Mouse (Mus musculus) kidney, embryonic 16.5 days (tissue): ENCODE data around the gene Tob2. TPM values are rescaled to one million over a fixed set of nuclear protein-coding genes. Genes with fewer than 3 reads are reported as not detected.

ENCODE experiments used
- ATAC-seq: fragments of 200-750 bp; cut with Nextera tagmentation; 2 replicates; pipeline ENCODE4 v1.8.0; 2017; ENCODE audit warnings: moderate TSS enrichment; ENCODE audit not compliant: low FRiP score, low TSS enrichment
- H3K27ac ChIP-seq: fragments of 300-500 bp; sonication (generic); 2 replicates; pipeline ENCODE4 v1.5.1; 2014; ENCODE audit warnings: low read length
- H3K27me3 ChIP-seq: fragments of 300-500 bp; sonication (generic); 2 replicates; pipeline ENCODE4 v1.6.1; 2014; ENCODE audit warnings: low read length, control low read depth, mixed read lengths; ENCODE audit not compliant: insufficient read depth
- H3K36me3 ChIP-seq: fragments of 300-500 bp; sonication (generic); 2 replicates; pipeline ENCODE4 v1.6.1; 2014; ENCODE audit warnings: low read length, control low read depth, mixed read lengths; ENCODE audit not compliant: insufficient read depth
- H3K4me1 ChIP-seq: fragments of 300-500 bp; sonication (generic); 2 replicates; pipeline ENCODE4 v1.6.1; 2014; ENCODE audit warnings: low read length, control low read depth, mixed read lengths; ENCODE audit not compliant: insufficient read depth
- H3K4me2 ChIP-seq: fragments of 300-500 bp; sonication (generic); replicated peaks from 2 replicates; pipeline ENCODE4 v1.6.1; 2014; ENCODE audit warnings: low read depth, low read length
- H3K4me3 ChIP-seq: fragments of 300-500 bp; sonication (generic); 2 replicates; pipeline ENCODE4 v1.5.1; 2014; ENCODE audit warnings: mild to moderate bottlenecking, low read length
- H3K9ac ChIP-seq: fragments of 300-500 bp; sonication (generic); replicated peaks from 2 replicates; pipeline ENCODE4 v1.6.1; 2014; ENCODE audit warnings: low read length
- H3K9me3 ChIP-seq: fragments of 300-500 bp; sonication (generic); 2 replicates; pipeline ENCODE4 v1.6.1; 2016; ENCODE audit warnings: low read length, control low read depth
- WGBS: fragments of 180-500 bp; shearing (Covaris S2); extraction: QIAGEN DNeasy Blood & Tissue Kit; methylation state at CpG from one replicate; pipeline ENCODE4 v1.1.7; 2014; 5-methylcytosine and 5-hydroxymethylcytosine counted together
- polyA plus RNA-seq: library from polyadenylated mRNA; unstranded; fragments of >200 nt; fragmentation: Nextera tagmentation; extraction: Ambion mirVana; gene quantifications from 2 replicates; pipeline ENCODE4 v1.2.1, GENCODE M21; 2015

Tob2 gene
- polyA plus RNA-seq, 1 experiment from 2014 or later = 29.6 TPM

DNA sequence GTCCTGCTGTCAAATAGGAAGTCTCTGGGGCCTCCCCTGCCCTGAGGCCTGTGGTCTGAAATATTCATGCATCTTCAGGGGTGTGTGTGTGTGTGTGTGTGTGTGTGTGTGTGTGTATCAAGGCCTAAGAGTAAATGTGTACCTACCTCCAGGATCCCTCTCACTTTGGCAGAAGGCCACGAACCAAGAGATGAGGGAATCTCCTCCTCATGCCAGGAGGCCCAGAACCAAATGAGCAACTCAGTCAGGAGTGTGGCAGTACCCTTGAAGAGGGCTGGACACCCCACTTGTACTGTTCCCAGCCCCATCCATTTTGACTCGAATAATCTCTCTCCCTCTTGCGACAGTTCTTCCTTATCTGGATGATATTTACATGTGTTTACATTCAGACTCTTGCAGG, 26.4 kb downstream of the Tob2 start:
- ATAC-seq = no peak
- H3K27ac ChIP-seq = no peak overlapping the region
- no peak overlapping the region for H3K4me2 ChIP-seq
- H3K9ac ChIP-seq = no peak overlapping the region
- H3K4me1 ChIP-seq = peaks cover 9% of the 10 kb centered on the region
- no peaks in the 10 kb centered on the region for H3K27me3 ChIP-seq
- H3K9me3 ChIP-seq = no peaks in the 10 kb centered on the region
- no peaks in the 10 kb centered on the region for H3K36me3 ChIP-seq
- no peak overlapping the region for H3K4me3 ChIP-seq
- WGBS = 85% methylated on average over 3 of the region's 3 CpGs

DNA sequence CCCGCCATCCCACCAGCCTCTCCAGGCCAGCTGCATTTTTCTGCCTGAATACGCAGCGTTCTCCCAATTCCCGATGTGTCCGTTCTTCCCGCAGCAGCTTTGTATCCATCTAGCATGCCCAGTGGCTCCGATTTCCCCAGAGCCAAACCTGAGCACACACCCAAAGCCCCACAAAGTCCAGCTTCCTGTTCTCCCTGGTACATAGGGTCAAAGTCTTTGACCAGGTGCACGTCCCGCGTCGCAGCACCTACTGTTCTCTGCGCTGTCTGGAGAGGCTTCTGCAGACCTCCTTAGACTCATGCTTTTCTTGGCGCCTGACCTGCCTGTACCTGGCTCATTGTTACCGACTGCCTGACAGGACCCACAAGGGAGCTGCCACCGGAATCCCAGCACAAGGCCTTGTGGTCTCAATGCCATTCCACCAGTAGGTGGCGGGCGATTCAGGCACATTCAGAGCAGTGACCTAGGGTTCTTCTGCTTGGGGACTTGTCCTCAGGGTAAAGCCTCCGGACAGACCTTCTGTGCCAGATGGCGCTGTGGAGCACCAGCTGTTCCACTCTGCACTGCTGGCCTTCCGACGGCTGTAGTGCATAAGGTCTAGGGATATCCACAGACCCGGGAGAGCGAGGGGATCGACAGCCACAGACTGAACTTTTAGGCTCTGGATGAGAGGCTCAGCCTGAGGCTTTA, 27.3 kb downstream of the Tob2 start:
- Histone ChIP-seq H3K27me3 (no peaks in the 10 kb centered on the region), H3K4me1 (peaks cover 9% of the 10 kb centered on the region), H3K9ac (0 out of 2 replicates have a peak overlapping the region, but pooled peaks have one; percentile 10), H3K4me3 (no peak overlapping the region), H3K36me3 (no peaks in the 10 kb centered on the region), H3K9me3 (no peaks in the 10 kb centered on the region), H3K27ac (no peak overlapping the region; the same call in 1 of the 2 replicates), H3K4me2 (peak overlapping the region; percentile 20)
- ATAC-seq = peak; percentile 92
- WGBS = 17% methylated on average over 24 of the region's 24 CpGs

DNA sequence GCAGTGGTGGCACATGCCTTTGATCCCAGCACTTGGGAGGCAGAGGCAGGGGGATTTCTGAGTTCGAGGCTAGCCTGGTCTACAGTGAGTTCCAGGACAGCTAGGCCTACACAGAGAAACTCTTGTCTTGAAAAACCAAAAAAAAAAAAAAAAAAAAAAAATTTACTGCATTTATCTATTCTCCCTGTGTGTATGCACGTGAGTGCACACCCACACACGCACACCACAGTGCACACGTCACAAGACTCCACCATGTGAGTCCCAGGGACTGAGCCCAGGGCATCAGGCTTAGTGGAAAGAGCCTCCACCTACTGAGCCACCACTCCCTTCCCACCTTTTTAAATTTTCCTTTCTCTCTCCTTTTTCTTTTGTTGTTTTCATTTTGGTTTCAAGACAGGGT, 28.1 kb downstream of the Tob2 start:
- no peaks in the 10 kb centered on the region for H3K27me3 ChIP-seq
- no peak overlapping the region for H3K27ac ChIP-seq
- 0 out of 2 replicates have a peak, but pooled peaks cover 3% of the 10 kb centered on the region for H3K4me1 ChIP-seq
- no peaks in the 10 kb centered on the region for H3K9me3 ChIP-seq
- H3K36me3 ChIP-seq = peaks cover 7% of the 10 kb centered on the region; the same call in 1 of the 2 replicates
- no peak overlapping the region for H3K9ac ChIP-seq
- WGBS = 83% methylated on average over 4 of the region's 4 CpGs
- no peak overlapping the region for H3K4me3 ChIP-seq
- no peak for ATAC-seq
- H3K4me2 ChIP-seq = no peak overlapping the region

DNA sequence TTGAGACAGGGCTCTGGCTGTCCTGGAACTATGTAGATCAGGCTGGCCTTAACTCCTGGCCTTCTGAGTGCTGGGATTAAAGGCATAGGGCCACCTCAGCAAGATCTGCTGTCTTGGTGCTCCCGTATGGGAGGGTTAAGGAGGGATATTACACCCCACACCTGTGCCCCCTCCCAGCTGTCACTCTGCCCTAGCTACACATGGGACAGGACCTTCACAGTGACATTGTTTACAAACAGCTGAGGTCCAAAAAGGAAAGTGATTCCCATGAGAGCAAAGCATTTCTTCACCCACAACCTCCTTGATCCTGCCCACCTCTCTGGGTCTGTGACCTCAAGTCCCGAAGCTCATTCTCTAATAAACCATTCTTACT, 29.4 kb downstream of the Tob2 start:
- H3K36me3 ChIP-seq = peaks cover 8% of the 10 kb centered on the region; the same call in 1 of the 2 replicates
- 0 out of 2 replicates have a peak, but pooled peaks cover 3% of the 10 kb centered on the region for H3K4me1 ChIP-seq
- H3K9ac ChIP-seq = no peak overlapping the region
- ATAC-seq = no peak
- no peak overlapping the region for H3K27ac ChIP-seq
- no peaks in the 10 kb centered on the region for H3K27me3 ChIP-seq
- WGBS = 67% methylated on average over 2 of the region's 2 CpGs
- no peak overlapping the region for H3K4me2 ChIP-seq
- H3K4me3 ChIP-seq = no peak overlapping the region
- H3K9me3 ChIP-seq = no peaks in the 10 kb centered on the region

DNA sequence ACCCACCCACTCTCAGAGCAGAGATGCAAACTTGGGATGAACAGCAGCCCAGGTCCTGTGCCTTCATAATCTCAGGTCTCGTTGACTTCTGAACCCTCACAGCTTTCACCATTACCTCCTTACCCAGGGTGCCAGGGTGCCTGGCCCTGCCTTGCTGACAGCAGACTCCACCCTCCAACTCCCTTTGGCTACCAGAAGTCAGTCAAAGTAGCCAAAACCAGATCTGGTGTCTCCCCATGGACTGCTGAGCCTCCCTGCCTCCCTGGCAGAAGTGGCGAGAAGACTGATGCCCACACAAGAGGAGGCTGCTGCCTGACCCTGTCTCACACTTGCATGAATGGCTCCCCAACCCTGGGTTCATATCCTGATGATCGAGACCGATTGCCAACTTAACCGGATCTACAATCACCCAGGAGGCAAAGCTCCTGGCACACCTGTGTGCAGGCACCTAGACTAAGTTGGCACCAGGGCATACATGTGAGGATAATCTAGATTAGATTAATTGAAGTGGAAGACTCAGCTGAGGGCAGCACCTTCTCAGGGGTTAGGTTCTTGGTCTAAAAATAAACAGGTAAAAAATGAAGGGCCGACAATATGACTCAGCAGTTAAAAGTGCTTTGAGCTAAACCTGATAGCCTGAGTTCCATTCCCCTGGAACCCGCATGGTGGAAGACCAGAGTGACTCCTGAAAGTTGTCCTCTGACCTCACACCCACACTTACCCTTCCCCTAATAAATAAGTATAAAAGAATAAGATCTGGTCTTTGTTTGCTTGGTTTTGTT, 30.0 kb downstream of the Tob2 start:
- Histone ChIP-seq H3K4me2 (no peak overlapping the region), H3K27ac (no peak overlapping the region), H3K4me3 (no peak overlapping the region), H3K9ac (no peak overlapping the region), H3K9me3 (no peaks in the 10 kb centered on the region), H3K27me3 (no peaks in the 10 kb centered on the region), H3K4me1 (0 out of 2 replicates have a peak, but pooled peaks cover 3% of the 10 kb centered on the region), H3K36me3 (peaks cover 12% of the 10 kb centered on the region; the same call in 1 of the 2 replicates)
- no peak for ATAC-seq
- 82% methylated on average over 7 of the region's 7 CpGs for WGBS

DNA sequence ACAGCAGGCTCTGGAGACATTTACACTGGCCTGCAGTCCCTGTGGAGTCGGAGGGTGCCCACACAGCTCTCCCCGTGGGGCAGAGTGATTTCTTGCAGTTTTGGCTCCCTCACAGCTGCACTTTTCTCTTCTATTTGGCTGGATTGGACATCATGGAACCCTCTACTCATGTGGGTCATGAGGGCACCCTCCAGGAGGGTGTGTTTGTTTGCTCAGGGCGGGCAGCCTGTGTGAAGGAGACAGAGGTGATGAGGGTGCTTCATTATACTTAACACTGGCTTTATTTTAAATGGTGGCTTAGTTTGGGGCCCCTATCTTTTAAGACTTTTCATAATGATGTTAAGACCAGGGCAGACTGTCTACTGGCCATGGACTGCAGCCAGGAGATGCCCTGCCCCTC, 33.8 kb downstream of the Tob2 start:
- H3K4me3 ChIP-seq = no peak overlapping the region
- no peak for ATAC-seq
- H3K36me3 ChIP-seq = peaks cover 23% of the 10 kb centered on the region
- WGBS = 77% methylated on average over 3 of the region's 3 CpGs
- no peaks in the 10 kb centered on the region for H3K27me3 ChIP-seq
- H3K9me3 ChIP-seq = no peaks in the 10 kb centered on the region
- no peak overlapping the region for H3K9ac ChIP-seq
- H3K4me1 ChIP-seq = no peaks in the 10 kb centered on the region
- H3K27ac ChIP-seq = no peak overlapping the region
- no peak overlapping the region for H3K4me2 ChIP-seq

DNA sequence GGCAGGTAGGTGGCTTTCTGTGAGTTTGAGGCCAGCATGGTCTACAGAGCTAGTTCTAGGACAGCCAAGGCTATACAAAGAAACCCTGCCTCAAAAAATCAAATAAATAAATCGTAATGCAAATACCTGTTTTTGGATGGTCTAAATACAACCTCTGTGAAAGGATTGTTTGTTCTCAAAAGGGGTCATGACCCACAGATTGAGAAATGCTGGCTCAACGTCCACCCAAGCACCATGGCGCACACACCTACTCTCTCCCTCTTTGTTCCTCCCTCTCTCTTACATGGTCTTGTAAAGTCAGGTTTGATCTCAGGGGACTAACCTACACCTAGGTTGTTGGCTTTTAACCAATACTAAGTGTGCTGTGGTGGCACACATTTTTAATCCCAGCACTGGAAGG, 36.0 kb downstream of the Tob2 start:
- 84% methylated on average over 3 of the region's 3 CpGs for WGBS
- Histone ChIP-seq H3K27me3 (no peaks in the 10 kb centered on the region), H3K9ac (no peak overlapping the region), H3K9me3 (no peaks in the 10 kb centered on the region), H3K4me3 (no peak overlapping the region), H3K4me2 (no peak overlapping the region), H3K36me3 (peaks cover 27% of the 10 kb centered on the region), H3K4me1 (no peaks in the 10 kb centered on the region), H3K27ac (no peak overlapping the region)
- no peak for ATAC-seq

DNA sequence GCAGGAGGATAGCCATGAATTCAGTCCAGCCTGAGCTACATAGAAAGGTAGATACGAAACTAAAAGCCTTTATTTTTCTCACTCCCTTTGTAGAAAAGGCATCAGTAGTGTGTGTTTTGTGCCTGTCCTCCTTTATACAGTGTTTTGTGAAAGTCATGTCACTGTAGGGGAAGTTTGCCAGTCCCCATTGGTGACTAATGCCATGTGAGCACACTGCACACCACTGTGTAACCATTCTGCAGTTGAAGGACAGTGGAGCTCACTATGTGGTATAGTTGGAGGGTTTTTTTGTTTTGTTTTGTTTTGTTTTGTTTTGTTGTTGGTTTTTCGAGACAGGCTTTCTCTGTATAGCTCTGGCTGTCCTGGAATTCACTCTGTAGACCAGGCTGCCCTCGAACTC, 40.2 kb downstream of the Tob2 start:
- H3K27me3 ChIP-seq = no peaks in the 10 kb centered on the region
- H3K9me3 ChIP-seq = no peaks in the 10 kb centered on the region
- 91% methylated on average over 3 of the region's 3 CpGs for WGBS
- ATAC-seq = no peak
- no peak overlapping the region for H3K4me3 ChIP-seq
- H3K27ac ChIP-seq = no peak overlapping the region
- H3K9ac ChIP-seq = no peak overlapping the region
- no peak overlapping the region for H3K4me2 ChIP-seq
- peaks cover 28% of the 10 kb centered on the region for H3K36me3 ChIP-seq
- H3K4me1 ChIP-seq = 0 out of 2 replicates have a peak, but pooled peaks cover under 1% of the 10 kb centered on the region

DNA sequence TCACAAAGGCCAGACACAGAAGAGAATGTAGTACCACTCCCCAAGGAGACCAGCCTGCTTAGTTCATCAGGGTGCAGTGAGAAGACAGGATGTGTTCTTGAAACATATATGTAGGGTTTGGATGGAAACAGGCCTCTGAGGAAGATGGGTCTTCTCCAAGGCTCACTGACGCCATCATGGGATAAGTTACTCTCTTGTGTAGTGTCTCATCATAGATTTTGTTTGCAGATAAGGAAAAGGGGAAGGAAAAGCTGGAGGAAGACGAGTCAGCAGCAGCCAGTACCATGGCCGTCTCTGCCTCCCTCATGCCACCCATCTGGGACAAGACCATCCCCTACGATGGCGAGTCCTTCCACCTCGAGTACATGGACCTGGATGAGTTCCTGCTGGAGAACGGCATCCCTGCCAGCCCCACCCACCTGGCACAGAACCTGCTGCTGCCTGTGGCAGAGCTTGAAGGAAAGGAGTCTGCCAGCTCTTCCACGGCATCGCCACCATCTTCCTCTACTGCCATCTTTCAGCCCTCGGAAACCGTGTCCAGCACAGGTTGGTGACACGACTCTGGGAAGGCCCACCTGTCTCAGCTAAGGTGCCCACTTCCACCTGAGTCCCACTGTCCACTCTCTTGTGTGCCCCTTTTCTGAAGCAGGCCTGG, 43.8 kb downstream of the Tob2 start:
- Histone ChIP-seq H3K27me3 (no peaks in the 10 kb centered on the region), H3K9ac (no peak overlapping the region), H3K4me1 (peaks cover 19% of the 10 kb centered on the region), H3K36me3 (peaks cover 19% of the 10 kb centered on the region), H3K4me3 (no peak overlapping the region), H3K9me3 (no peaks in the 10 kb centered on the region), H3K4me2 (no peak overlapping the region), H3K27ac (no peak overlapping the region)
- WGBS = 88% methylated on average over 12 of the region's 12 CpGs
- ATAC-seq = no peak
